Mouse (Mus musculus): ENCODE measurements around the gene Gm20518.

GRCm38 (mm10) chr16:17839976-17840375 is 51.5 kb downstream of the Gm20518 start:
- no peak for TF ChIP-seq CTCF (IDR thresholded peaks at IDR 0.05; ENCODE audit: low read depth)
- TF ChIP-seq EP300 (IDR thresholded peaks at IDR 0.05; ENCODE audit: low read depth): no peak

Data from liver, postnatal 0 days (tissue).